Mouse (Mus musculus): ENCODE measurements around the gene Fuca2. TPM values are rescaled to one million over a fixed set of nuclear protein-coding genes. Genes with fewer than 3 reads are reported as not detected.
"Not testable (repeated sequence)": the region's sequence is repeated elsewhere in the genome, so short reads cannot be mapped to it uniquely, and the experiment has no call there.

Fuca2 gene
- polyA plus RNA-seq, 1 experiment from 2014 or later = 40.1 TPM

DNA sequence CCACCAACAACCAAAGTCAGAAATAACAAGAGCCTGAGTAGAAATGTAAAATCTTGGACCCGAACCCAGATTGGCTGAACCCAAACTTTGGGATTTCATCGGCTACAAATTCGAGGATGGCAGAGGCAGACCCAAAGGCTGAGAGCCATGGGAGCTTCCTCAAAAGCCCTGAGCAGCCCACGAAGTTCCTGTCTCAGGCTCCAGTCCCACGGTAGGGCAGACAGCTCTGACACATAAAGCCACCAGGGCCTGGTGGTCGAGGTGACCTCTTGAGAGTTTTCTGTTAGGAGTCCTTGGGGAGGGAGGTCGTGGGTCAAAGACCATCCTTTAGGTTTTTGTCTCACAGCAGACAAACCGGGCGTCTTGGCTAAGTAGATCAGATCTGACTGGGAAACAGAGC, 1.1 kb downstream of the Fuca2 start:
- H3K36me3 ChIP-seq (replicated peaks; ENCODE audit: control insufficient read depth, insufficient read depth, low read depth, low read length) = no peaks in the 10 kb centered on the region
- no peak overlapping the region for H3K27ac ChIP-seq (replicated peaks; ENCODE audit: low read depth, low read length)
- no peak for ATAC-seq (replicated peaks; ENCODE audit: insufficient number of reproducible peaks, low FRiP score, low TSS enrichment, low read depth)
- WGBS = 45% methylated on average over 9 of the region's 9 CpGs
- no peak for DNase-seq (ENCODE audit: low spot score)
- no peaks in the 10 kb centered on the region for H3K9me3 ChIP-seq (replicated peaks; ENCODE audit: control insufficient read depth, low read length)
- no peak overlapping the region for H3K4me3 ChIP-seq (ENCODE audit: low read depth, low read length)
- peak overlapping the region; percentile 68; the same call in 1 of the 2 replicates for H3K9ac ChIP-seq (replicated peaks; ENCODE audit: low read length)
- no peaks in the 10 kb centered on the region for H3K4me1 ChIP-seq (ENCODE audit: control insufficient read depth, insufficient read depth, low read length)
- H3K27me3 ChIP-seq (ENCODE audit: control insufficient read depth, insufficient read depth, low read length) = no peaks in the 10 kb centered on the region
- H3K4me2 ChIP-seq (ENCODE audit: low read depth, low read length) = peak overlapping the region; percentile 76

DNA sequence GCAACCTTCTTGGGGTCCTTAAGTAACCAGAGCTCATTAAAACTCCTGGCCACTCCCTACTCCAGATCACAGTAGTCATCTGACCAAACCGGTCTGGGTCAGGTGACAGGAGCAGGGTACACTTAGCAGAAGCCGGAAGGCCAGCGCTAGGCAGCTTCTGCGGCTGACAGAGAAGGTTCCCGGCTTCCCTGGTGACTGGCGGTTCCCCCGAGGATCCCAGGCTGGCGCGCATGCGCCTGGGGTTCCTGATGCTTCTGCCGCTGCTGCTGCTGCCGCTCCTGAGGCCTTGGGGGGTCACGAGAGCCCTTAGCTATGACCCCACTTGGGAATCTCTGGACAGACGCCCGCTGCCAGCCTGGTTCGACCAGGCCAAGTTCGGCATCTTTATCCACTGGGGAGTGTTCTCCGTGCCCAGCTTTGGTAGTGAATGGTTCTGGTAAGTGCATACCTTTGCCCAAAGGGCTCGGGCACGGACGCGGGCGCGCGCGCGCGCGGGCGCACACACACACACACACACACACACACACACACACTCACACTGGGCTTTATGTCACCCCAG, 1.7 kb downstream of the Fuca2 start:
- Histone ChIP-seq H3K36me3 (replicated peaks; ENCODE audit: control insufficient read depth, insufficient read depth, low read depth, low read length) (no peaks in the 10 kb centered on the region), H3K9ac (replicated peaks; ENCODE audit: low read length) (peak overlapping the region; percentile 68), H3K27ac (replicated peaks; ENCODE audit: low read depth, low read length) (no peak overlapping the region)

DNA sequence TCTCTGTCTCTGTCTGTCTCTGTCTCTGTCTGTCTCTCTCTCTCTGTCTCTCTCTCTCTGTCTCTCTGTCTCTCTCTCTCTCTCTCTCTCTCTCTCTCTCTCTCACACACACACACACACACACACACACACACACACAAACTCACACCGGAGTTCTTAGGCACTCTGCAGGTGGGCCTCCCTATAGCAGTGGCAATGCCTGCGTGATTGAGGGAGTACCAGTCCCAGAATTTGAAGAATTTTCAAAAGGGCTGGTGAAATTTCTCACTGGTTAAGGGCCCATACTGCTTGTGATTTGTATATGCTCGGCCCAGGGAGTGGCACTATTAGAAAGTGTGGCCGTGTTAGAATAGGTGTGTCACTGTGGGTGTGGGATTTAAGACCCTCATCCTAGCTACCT, 2.2 kb downstream of the Fuca2 start:
- ATAC-seq (replicated peaks; ENCODE audit: insufficient number of reproducible peaks, low FRiP score, low TSS enrichment, low read depth); H3K27ac ChIP-seq (replicated peaks; ENCODE audit: low read depth, low read length); H3K27me3 ChIP-seq (ENCODE audit: control insufficient read depth, insufficient read depth, low read length); H3K4me1 ChIP-seq (ENCODE audit: control insufficient read depth, insufficient read depth, low read length); H3K36me3 ChIP-seq (replicated peaks; ENCODE audit: control insufficient read depth, insufficient read depth, low read depth, low read length); DNase-seq (ENCODE audit: low spot score); H3K9me3 ChIP-seq (replicated peaks; ENCODE audit: control insufficient read depth, low read length): not testable (repeated sequence)
- WGBS = 62% methylated on average over 4 of the region's 4 CpGs
- Histone ChIP-seq H3K4me3 (ENCODE audit: low read depth, low read length) (peak overlapping the region; percentile 52), H3K4me2 (ENCODE audit: low read depth, low read length) (peak overlapping the region; percentile 76), H3K9ac (replicated peaks; ENCODE audit: low read length) (peak overlapping the region; percentile 68; the same call in 1 of the 2 replicates)

More for the DNA sequence above, 1.7 kb downstream of the Fuca2 start:
- DNase-seq (ENCODE audit: low spot score) (peak; percentile 88), ATAC-seq (replicated peaks; ENCODE audit: insufficient number of reproducible peaks, low FRiP score, low TSS enrichment, low read depth) (peak; percentile 91)
- Histone ChIP-seq H3K4me2 (ENCODE audit: low read depth, low read length) (peak overlapping the region; percentile 76), H3K27me3 (ENCODE audit: control insufficient read depth, insufficient read depth, low read length) (no peaks in the 10 kb centered on the region), H3K4me3 (ENCODE audit: low read depth, low read length) (peak overlapping the region; percentile 52), H3K9me3 (replicated peaks; ENCODE audit: control insufficient read depth, low read length) (no peaks in the 10 kb centered on the region), H3K4me1 (ENCODE audit: control insufficient read depth, insufficient read depth, low read length) (no peaks in the 10 kb centered on the region)
- WGBS = under 1% methylated on average over 30 of the region's 30 CpGs

DNA sequence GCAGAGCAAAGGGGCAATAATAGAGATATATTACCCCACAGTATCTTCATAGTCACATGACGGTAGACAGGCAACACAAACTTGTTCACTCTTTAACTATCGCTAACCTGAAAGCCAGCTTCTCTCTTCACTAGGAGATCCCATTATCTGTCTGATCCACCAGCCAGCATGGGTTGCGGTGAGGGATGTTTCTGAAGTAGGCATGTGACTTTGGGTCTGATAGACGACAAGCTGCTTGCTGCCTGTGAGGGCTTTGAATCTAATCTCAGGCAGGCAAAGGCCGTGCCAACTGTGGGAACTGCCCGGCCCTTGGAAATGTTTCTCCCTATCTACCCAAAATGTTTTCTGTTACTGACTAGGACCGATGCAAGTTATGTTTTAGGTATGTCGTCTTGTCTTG, 3.0 kb downstream of the Fuca2 start:
- H3K27me3 ChIP-seq (ENCODE audit: control insufficient read depth, insufficient read depth, low read length) = no peaks in the 10 kb centered on the region
- H3K4me3 ChIP-seq (ENCODE audit: low read depth, low read length) = no peak overlapping the region
- H3K4me2 ChIP-seq (ENCODE audit: low read depth, low read length) = no peak overlapping the region
- WGBS = 89% methylated on average over 8 of the region's 8 CpGs
- no peak for DNase-seq (ENCODE audit: low spot score)
- H3K4me1 ChIP-seq (ENCODE audit: control insufficient read depth, insufficient read depth, low read length) = no peaks in the 10 kb centered on the region
- H3K9me3 ChIP-seq (replicated peaks; ENCODE audit: control insufficient read depth, low read length) = no peaks in the 10 kb centered on the region
- no peak for ATAC-seq (replicated peaks; ENCODE audit: insufficient number of reproducible peaks, low FRiP score, low TSS enrichment, low read depth)
- no peak overlapping the region for H3K9ac ChIP-seq (replicated peaks; ENCODE audit: low read length)
- H3K27ac ChIP-seq (replicated peaks; ENCODE audit: low read depth, low read length) = no peak overlapping the region
- no peaks in the 10 kb centered on the region for H3K36me3 ChIP-seq (replicated peaks; ENCODE audit: control insufficient read depth, insufficient read depth, low read depth, low read length)

DNA sequence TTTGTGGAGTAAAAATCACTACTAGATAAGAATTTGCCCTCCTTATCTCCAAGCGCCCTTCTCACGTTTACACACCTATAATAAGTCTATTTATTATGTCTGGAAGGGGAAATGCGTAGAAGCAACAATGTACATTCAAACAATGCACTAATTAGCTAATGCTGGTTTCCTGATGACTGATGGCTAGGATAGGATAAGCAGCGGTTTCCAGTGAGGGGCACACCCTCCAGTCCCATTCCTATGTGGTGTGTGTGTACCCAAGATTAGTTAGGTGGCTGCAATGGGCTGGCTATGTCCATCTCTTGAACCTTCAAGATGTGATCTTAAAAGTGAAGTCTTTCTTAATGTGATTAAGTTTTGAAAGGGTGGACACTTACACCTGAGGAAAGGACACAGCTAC, 22.5 kb downstream of the Fuca2 start:
- Histone ChIP-seq H3K4me3 (ENCODE audit: low read depth, low read length) (no peak overlapping the region), H3K9me3 (replicated peaks; ENCODE audit: control insufficient read depth, low read length) (no peaks in the 10 kb centered on the region), H3K9ac (replicated peaks; ENCODE audit: low read length) (no peak overlapping the region), H3K27ac (replicated peaks; ENCODE audit: low read depth, low read length) (no peak overlapping the region), H3K4me1 (ENCODE audit: control insufficient read depth, insufficient read depth, low read length) (no peaks in the 10 kb centered on the region), H3K27me3 (ENCODE audit: control insufficient read depth, insufficient read depth, low read length) (no peaks in the 10 kb centered on the region), H3K36me3 (replicated peaks; ENCODE audit: control insufficient read depth, insufficient read depth, low read depth, low read length) (no peaks in the 10 kb centered on the region), H3K4me2 (ENCODE audit: low read depth, low read length) (no peak overlapping the region)
- 82% methylated on average over 4 of the region's 4 CpGs for WGBS
- ATAC-seq (replicated peaks; ENCODE audit: insufficient number of reproducible peaks, low FRiP score, low TSS enrichment, low read depth) = no peak
- no peak for DNase-seq (ENCODE audit: low spot score)

DNA sequence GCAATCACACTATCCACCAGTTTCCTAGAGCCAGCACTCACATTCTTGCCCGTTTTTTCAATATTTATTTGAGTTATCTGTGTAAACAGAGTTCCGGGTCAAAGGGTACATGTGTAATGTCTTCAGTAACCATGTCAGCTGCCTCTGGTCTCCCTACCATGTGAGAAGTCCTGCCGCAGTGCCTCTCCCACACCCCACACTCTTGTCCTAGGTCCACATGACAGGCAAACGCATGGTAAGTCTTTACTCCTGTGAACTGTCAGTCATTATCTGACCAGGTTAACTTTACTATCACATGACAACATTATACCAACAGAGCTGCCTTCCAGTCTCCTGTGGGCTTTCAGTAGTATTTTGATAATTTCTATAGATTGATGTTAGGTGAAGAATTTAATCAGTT, 28.8 kb downstream of the Fuca2 start:
- H3K27ac ChIP-seq (replicated peaks; ENCODE audit: low read depth, low read length) = no peak overlapping the region
- H3K9ac ChIP-seq (replicated peaks; ENCODE audit: low read length) = no peak overlapping the region
- no peaks in the 10 kb centered on the region for H3K4me1 ChIP-seq (ENCODE audit: control insufficient read depth, insufficient read depth, low read length)
- DNase-seq (ENCODE audit: low spot score) (no peak), ATAC-seq (replicated peaks; ENCODE audit: insufficient number of reproducible peaks, low FRiP score, low TSS enrichment, low read depth) (no peak)
- H3K4me3 ChIP-seq (ENCODE audit: low read depth, low read length) = no peak overlapping the region
- H3K27me3 ChIP-seq (ENCODE audit: control insufficient read depth, insufficient read depth, low read length) = no peaks in the 10 kb centered on the region
- no peaks in the 10 kb centered on the region; the same call in 1 of the 2 replicates for H3K36me3 ChIP-seq (replicated peaks; ENCODE audit: control insufficient read depth, insufficient read depth, low read depth, low read length)
- WGBS = 77% methylated on average over 4 of the region's 4 CpGs
- H3K4me2 ChIP-seq (ENCODE audit: low read depth, low read length) = no peak overlapping the region
- no peaks in the 10 kb centered on the region for H3K9me3 ChIP-seq (replicated peaks; ENCODE audit: control insufficient read depth, low read length)

DNA sequence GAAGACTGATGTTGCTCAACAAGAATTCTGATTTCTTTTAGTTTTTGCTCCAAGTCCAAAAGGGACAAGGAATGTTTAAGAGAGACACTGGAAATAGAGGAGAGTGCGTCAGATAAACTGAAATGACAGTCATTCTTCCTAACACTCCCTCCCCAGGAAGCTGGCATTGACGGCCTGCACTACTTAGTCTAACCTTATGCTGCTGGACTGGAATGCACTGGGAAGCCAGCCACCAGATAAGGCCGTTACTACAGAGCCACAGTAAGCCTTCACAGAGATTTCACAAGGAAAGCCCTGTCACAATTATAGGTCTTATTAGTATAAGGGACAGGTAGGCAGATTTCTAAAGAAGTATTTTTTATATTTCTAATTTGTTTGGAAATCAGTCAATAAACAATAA, 35.4 kb downstream of the Fuca2 start:
- Histone ChIP-seq H3K27me3 (ENCODE audit: control insufficient read depth, insufficient read depth, low read length) (no peaks in the 10 kb centered on the region), H3K27ac (replicated peaks; ENCODE audit: low read depth, low read length) (no peak overlapping the region), H3K4me3 (ENCODE audit: low read depth, low read length) (no peak overlapping the region), H3K9ac (replicated peaks; ENCODE audit: low read length) (no peak overlapping the region), H3K4me1 (ENCODE audit: control insufficient read depth, insufficient read depth, low read length) (no peaks in the 10 kb centered on the region), H3K9me3 (replicated peaks; ENCODE audit: control insufficient read depth, low read length) (no peaks in the 10 kb centered on the region), H3K4me2 (ENCODE audit: low read depth, low read length) (no peak overlapping the region), H3K36me3 (replicated peaks; ENCODE audit: control insufficient read depth, insufficient read depth, low read depth, low read length) (peaks cover 2% of the 10 kb centered on the region)
- WGBS = 92% methylated on average over 3 of the region's 3 CpGs
- no peak for DNase-seq (ENCODE audit: low spot score)
- no peak for ATAC-seq (replicated peaks; ENCODE audit: insufficient number of reproducible peaks, low FRiP score, low TSS enrichment, low read depth)

DNA sequence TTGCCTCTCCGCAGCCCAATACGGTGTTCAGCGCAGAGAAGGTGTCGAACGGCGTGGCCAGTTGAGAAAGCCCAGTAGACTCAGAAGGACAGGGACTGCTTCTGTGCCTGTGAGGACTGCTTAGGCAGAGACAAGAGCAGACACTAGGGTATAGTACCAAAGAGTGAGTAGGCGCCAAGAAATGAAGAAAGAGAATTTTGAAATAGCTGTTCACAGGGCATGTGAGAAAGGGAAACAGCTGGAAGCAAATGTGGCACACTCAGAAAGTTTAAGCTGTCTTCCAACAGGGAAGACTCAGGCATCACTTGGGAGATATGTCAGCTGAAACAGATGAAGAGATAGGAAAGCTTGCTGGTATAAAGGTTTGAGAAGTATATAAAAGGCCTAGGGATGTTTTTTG, 37.4 kb downstream of the Fuca2 start:
- DNase-seq (ENCODE audit: low spot score) (no peak), ATAC-seq (replicated peaks; ENCODE audit: insufficient number of reproducible peaks, low FRiP score, low TSS enrichment, low read depth) (no peak)
- H3K27ac ChIP-seq (replicated peaks; ENCODE audit: low read depth, low read length) = no peak overlapping the region
- H3K4me1 ChIP-seq (ENCODE audit: control insufficient read depth, insufficient read depth, low read length) = no peaks in the 10 kb centered on the region
- 97% methylated on average over 7 of the region's 7 CpGs for WGBS
- H3K27me3 ChIP-seq (ENCODE audit: control insufficient read depth, insufficient read depth, low read length) = no peaks in the 10 kb centered on the region
- peaks cover 2% of the 10 kb centered on the region; the same call in 1 of the 2 replicates for H3K36me3 ChIP-seq (replicated peaks; ENCODE audit: control insufficient read depth, insufficient read depth, low read depth, low read length)
- H3K4me3 ChIP-seq (ENCODE audit: low read depth, low read length) = no peak overlapping the region
- no peaks in the 10 kb centered on the region for H3K9me3 ChIP-seq (replicated peaks; ENCODE audit: control insufficient read depth, low read length)
- H3K4me2 ChIP-seq (ENCODE audit: low read depth, low read length) = no peak overlapping the region
- no peak overlapping the region for H3K9ac ChIP-seq (replicated peaks; ENCODE audit: low read length)

All from embryonic facial prominence, embryonic 11.5 days (tissue).